10 mouse cellular contexts compared by ENCODE assay signal in genomic region chr7:99356244-99356930, GRCm38 (mm10). TPM values are rescaled to one million over a fixed set of nuclear protein-coding genes. Genes with fewer than 3 reads are reported as not detected.
DNase-seq lines count a peak whose midpoint lies in the region; ATAC-seq and TF ChIP-seq lines count a peak whose summit lies in the region.
"Had no signal": no experiment of that assay in that cellular context is flagged by ENCODE, and none has a peak within 500 bp of the region (broad histone marks: within the 10 kb centered on the region; RNA-seq: fewer than 3 reads in every experiment).

No protein-coding gene starts in this region.

- peaks cover 17% of the 10 kb centered on the region for H3K4me1 ChIP-seq in testis, adult 2 months (ENCODE audit: control insufficient read depth, insufficient read depth, low read length)
- peaks cover 66% of the 10 kb centered on the region for H3K4me1 ChIP-seq in hindbrain, embryonic 15.5 days (replicated peaks)
- peaks cover 71% of the 10 kb centered on the region for H3K4me1 ChIP-seq in lung, embryonic 15.5 days
- H3K4me1 ChIP-seq in stomach, embryonic 16.5 days (ENCODE audit: control insufficient read depth, insufficient read depth, low read length) = peaks cover 51% of the 10 kb centered on the region

- H3K4me2 ChIP-seq in hindbrain, embryonic 15.5 days = peak overlapping the region; percentile 37; the same call in 1 of the 2 replicates
- H3K4me2 ChIP-seq in lung, embryonic 15.5 days = peak overlapping the region; percentile 58
- H3K4me2 ChIP-seq in stomach, embryonic 16.5 days (ENCODE audit: low read depth, low read length) = peak overlapping the region; percentile 56

- no peak for TF ChIP-seq POLR2A in testis, adult 2 months (IDR thresholded peaks at IDR 0.05; ENCODE audit: control insufficient read depth, low read depth, low read length)

- no peak for ATAC-seq in hindbrain, embryonic 15.5 days (ENCODE audit: low FRiP score, low read depth)
- peak; percentile 23; the same call in 1 of the 2 replicates for ATAC-seq in lung, embryonic 15.5 days (ENCODE audit: borderline replicate concordance, extremely low read depth, low FRiP score, low TSS enrichment)
- peak; percentile 2; the same call in 1 of the 2 replicates for ATAC-seq in stomach, embryonic 16.5 days (ENCODE audit: insufficient read depth, low FRiP score)
- ATAC-seq: Patski had no signal

- H3K9me3 ChIP-seq in hindbrain, embryonic 15.5 days = no peaks in the 10 kb centered on the region
- no peaks in the 10 kb centered on the region for H3K9me3 ChIP-seq in lung, embryonic 15.5 days
- H3K9me3 ChIP-seq in stomach, embryonic 16.5 days (replicated peaks; ENCODE audit: control insufficient read depth, low read length) = no peaks in the 10 kb centered on the region

- TF ChIP-seq CTCF in testis, adult 2 months (IDR thresholded peaks at IDR 0.05; ENCODE audit: control insufficient read depth, insufficient read depth, insufficient replicate concordance, low read depth, low read length) = no peak

- H3K4me3 ChIP-seq in testis, adult 2 months (ENCODE audit: control insufficient read depth, low read depth, low read length) = no peak overlapping the region
- H3K4me3 ChIP-seq in hindbrain, embryonic 15.5 days = no peak overlapping the region
- peak overlapping the region; percentile 12; the same call in 1 of the 2 replicates for H3K4me3 ChIP-seq in lung, embryonic 15.5 days
- H3K4me3 ChIP-seq in stomach, embryonic 16.5 days (replicated peaks; ENCODE audit: low read length) = peak overlapping the region; percentile 27

- H3K27me3 ChIP-seq in testis, adult 2 months (ENCODE audit: control insufficient read depth, insufficient read depth, low read length) = no peaks in the 10 kb centered on the region; the same call in 1 of the 2 replicates
- H3K27me3 ChIP-seq in hindbrain, embryonic 15.5 days = no peaks in the 10 kb centered on the region
- no peaks in the 10 kb centered on the region for H3K27me3 ChIP-seq in lung, embryonic 15.5 days
- H3K27me3 ChIP-seq in stomach, embryonic 16.5 days (ENCODE audit: control insufficient read depth, insufficient read depth, low read length) = no peaks in the 10 kb centered on the region
- H3K27me3 ChIP-seq: Patski had no signal

- 33% methylated on average over 9 of the region's 9 CpGs for WGBS in hindbrain, embryonic 15.5 days
- 15% methylated on average over 9 of the region's 9 CpGs for WGBS in lung, embryonic 15.5 days
- WGBS in stomach, embryonic 16.5 days = 23% methylated on average over 9 of the region's 9 CpGs

- H3K27ac ChIP-seq in testis, adult 2 months (ENCODE audit: control insufficient read depth, insufficient read depth, low read depth, low read length) = peak overlapping the region; percentile 70
- peak overlapping the region; percentile 77 for H3K27ac ChIP-seq in hindbrain, embryonic 15.5 days (replicated peaks)
- peak overlapping the region; percentile 99 for H3K27ac ChIP-seq in lung, embryonic 15.5 days
- peak overlapping the region; percentile 99 for H3K27ac ChIP-seq in stomach, embryonic 16.5 days (ENCODE audit: low read length)
- H3K27ac ChIP-seq: macrophage had no signal

- H3K9ac ChIP-seq in hindbrain, embryonic 15.5 days = peak overlapping the region; percentile 31; the same call in 1 of the 2 replicates
- peak overlapping the region; percentile 30 for H3K9ac ChIP-seq in lung, embryonic 15.5 days
- H3K9ac ChIP-seq in stomach, embryonic 16.5 days (ENCODE audit: low read length) = peak overlapping the region; percentile 75

- no peak for DNase-seq in testis, postnatal 14 days (ENCODE audit: low spot score)
- peak; percentile 68 for DNase-seq in gastrocnemius, adult 18-20 months (ENCODE audit: low spot score)
- DNase-seq in left cerebral cortex, adult 11 months (ENCODE audit: low spot score) = no peak
- DNase-seq in thymus, postnatal 36 days = no peak

- no peaks in the 10 kb centered on the region for H3K36me3 ChIP-seq in testis, adult 2 months (ENCODE audit: control insufficient read depth, insufficient read depth, low read length)
- H3K36me3 ChIP-seq in hindbrain, embryonic 15.5 days = no peaks in the 10 kb centered on the region
- H3K36me3 ChIP-seq in lung, embryonic 15.5 days = no peaks in the 10 kb centered on the region
- H3K36me3 ChIP-seq in stomach, embryonic 16.5 days (ENCODE audit: control insufficient read depth, insufficient read depth, low read length) = no peaks in the 10 kb centered on the region

RNA-seq across cellular contexts. Expression of gene Serpinh1, which starts 3.3 kb away (rescaled TPM):
- 17.8 and 18.8 TPM in 2 replicates for polyA plus RNA-seq in testis, adult 2 months (2012; rRNA removed)
- 10 to 100 TPM; 37.4 to 70.5 TPM for total RNA-seq in gastrocnemius, adult 18-20 months (2021)
- polyA plus RNA-seq in hindbrain, embryonic 15.5 days (2015; fragmentation: Nextera tagmentation; extraction: Ambion mirVana) = 286 and 303 TPM in 2 replicates
- polyA plus RNA-seq in lung, embryonic 15.5 days (2015; fragmentation: Nextera tagmentation; extraction: Ambion mirVana) = 1,817 and 1,834 TPM in 2 replicates
- polyA plus RNA-seq in stomach, embryonic 16.5 days (2015; fragmentation: Nextera tagmentation; extraction: Ambion mirVana) = 1,327 and 1,379 TPM in 2 replicates

RNA-seq across cellular contexts. Expression of gene Gdpd5, which starts 24.8 kb away (rescaled TPM):
- 9.9 and 11.1 TPM in 2 replicates for polyA plus RNA-seq in testis, adult 2 months (2012; rRNA removed)
- total RNA-seq in gastrocnemius, adult 18-20 months (2021) = 1 to 10 TPM; 6.2 to 8.8 TPM
- polyA plus RNA-seq in hindbrain, embryonic 15.5 days (2015; fragmentation: Nextera tagmentation; extraction: Ambion mirVana) = 43.8 and 49.3 TPM in 2 replicates
- polyA plus RNA-seq in lung, embryonic 15.5 days (2015; fragmentation: Nextera tagmentation; extraction: Ambion mirVana) = 20.7 and 22.0 TPM in 2 replicates
- polyA plus RNA-seq in stomach, embryonic 16.5 days (2015; fragmentation: Nextera tagmentation; extraction: Ambion mirVana) = 17.1 and 19.6 TPM in 2 replicates

Comparison
In these comparisons a context has a peak if more than half of its experiments do, and no peak if none do; other contexts are left out.
1. H3K4me3 ChIP-seq: peak in lung, embryonic 15.5 days (single experiment) and stomach, embryonic 16.5 days (single experiment); none in testis, adult 2 months (single experiment) and hindbrain, embryonic 15.5 days (single experiment).
2. RNA of gene Serpinh1, which starts 3.3 kb away (polyA plus RNA-seq): 1,817 to 1,834 TPM in lung, embryonic 15.5 days, 1,327 to 1,379 TPM in stomach, embryonic 16.5 days and 286 to 303 TPM in hindbrain, embryonic 15.5 days; 17.8 to 18.8 TPM in testis, adult 2 months; every median in the first group is over 10 times any median in the second.
3. Peak in every context shown above with its lines, with median percentiles within 50 percentile points of each other: H3K27ac ChIP-seq, H3K4me2 ChIP-seq and H3K9ac ChIP-seq.